Comparison of ENCODE assay signal across 8 mouse cellular contexts in genomic region chr11:115765103-115765606, GRCm38 (mm10). TPM values are rescaled to one million over a fixed set of nuclear protein-coding genes. Genes with fewer than 3 reads are reported as not detected.
DNase-seq lines count a peak whose midpoint lies in the region; ATAC-seq and TF ChIP-seq lines count a peak whose summit lies in the region.

TSS of gene Tmem94 (plus strand) at chr11:115765433.

- H3K4me3 ChIP-seq in C2C12 (ENCODE audit: insufficient read depth, poor library complexity, severe bottlenecking) (peak within 1 kb of the TSS; percentile 74), myocyte (peak within 1 kb of the TSS; percentile 58)
- H3K4me3 ChIP-seq in erythroblast, embryonic 14.5 days (replicated peaks), result peak within 1 kb of the TSS; percentile 73
- H3K4me3 ChIP-seq in heart, embryonic 11.5 days (ENCODE audit: low read depth, low read length), result peak within 1 kb of the TSS; percentile 70
- H3K4me3 ChIP-seq in kidney, embryonic 16.5 days (ENCODE audit: low read length), result peak within 1 kb of the TSS; percentile 92
- peak within 1 kb of the TSS; percentile 82 for H3K4me3 ChIP-seq in liver, adult 2 months (ENCODE audit: insufficient read depth, low read depth, low read length)

- peak; percentile 94 for ATAC-seq in heart, embryonic 11.5 days (replicated peaks; ENCODE audit: insufficient number of reproducible peaks, low FRiP score, low TSS enrichment)
- peak; percentile 96 for ATAC-seq in kidney, embryonic 16.5 days (ENCODE audit: low FRiP score, low TSS enrichment)

- under 1% methylated on average over 32 of the region's 32 CpGs for WGBS in heart, embryonic 11.5 days (ENCODE audit: insufficient replicate concordance)
- under 1% methylated on average over 32 of the region's 32 CpGs for WGBS in kidney, embryonic 16.5 days
- 1% methylated on average over 32 of the region's 32 CpGs for WGBS in liver, adult 2 months

- peaks cover 54% of the 10 kb centered on the region for H3K4me1 ChIP-seq in erythroblast, embryonic 14.5 days (ENCODE audit: control insufficient read depth)
- peaks cover 23% of the 10 kb centered on the region for H3K4me1 ChIP-seq in heart, embryonic 11.5 days (ENCODE audit: control insufficient read depth, insufficient read depth, low read length)
- peaks cover 28% of the 10 kb centered on the region for H3K4me1 ChIP-seq in kidney, embryonic 16.5 days (ENCODE audit: insufficient read depth, low read length)
- peaks cover 5% of the 10 kb centered on the region for H3K4me1 ChIP-seq in liver, adult 2 months (ENCODE audit: control insufficient read depth, insufficient read depth, low read length)

- H3K27ac ChIP-seq in heart, embryonic 11.5 days (ENCODE audit: low read depth, low read length), result peak within 1 kb of the TSS; percentile 93
- H3K27ac ChIP-seq in kidney, embryonic 16.5 days (ENCODE audit: low read length), result peak within 1 kb of the TSS; percentile 91
- H3K27ac ChIP-seq in liver, adult 2 months (replicated peaks; ENCODE audit: insufficient read depth, low read depth, low read length), result peak within 1 kb of the TSS; percentile 72

- peak; percentile 99 for DNase-seq in brain, embryonic 14.5 days (ENCODE audit: low read depth)
- DNase-seq in liver, adult 2 months (ENCODE audit: extremely low read depth, low read depth, low spot score), result peak; percentile 90
- peak; percentile 99 for DNase-seq in splenic B cell, adult 2 months (ENCODE audit: low read depth, low spot score)

- H3K79me3 ChIP-seq in C2C12 (ENCODE audit: low read depth), result no peaks in the 10 kb centered on the region

- TF ChIP-seq POLR2A in brain, embryonic 14.5 days (IDR thresholded peaks at IDR 0.05; ENCODE audit: borderline replicate concordance, extremely low read depth, insufficient read depth, insufficient read length, poor library complexity, severe bottlenecking), result peak; percentile 82; the same call in 1 of the 2 replicates
- 0 out of 2 replicates have a peak, but pooled peaks have one; percentile 32 for TF ChIP-seq POLR2A in liver, adult 2 months (IDR thresholded peaks at IDR 0.05; ENCODE audit: extremely low read depth, insufficient read depth, low read length)
- TF ChIP-seq POLR2A in myocyte (IDR thresholded peaks at IDR 0.05; ENCODE audit: insufficient read length, low read depth), result peak; percentile 69

- peak within 1 kb of the TSS; percentile 93 for H3K9ac ChIP-seq in heart, embryonic 11.5 days (ENCODE audit: low read depth, low read length)
- peak within 1 kb of the TSS; percentile 93 for H3K9ac ChIP-seq in kidney, embryonic 16.5 days (replicated peaks; ENCODE audit: low read length)
- peak within 1 kb of the TSS; percentile 89 for H3K9ac ChIP-seq in liver, adult 2 months (ENCODE audit: low read depth, low read length)

- no peaks in the 10 kb centered on the region for H3K9me3 ChIP-seq in erythroblast, embryonic 14.5 days (ENCODE audit: control insufficient read depth, low read length)
- H3K9me3 ChIP-seq in heart, embryonic 11.5 days (replicated peaks; ENCODE audit: control insufficient read depth, low read length), result no peaks in the 10 kb centered on the region
- H3K9me3 ChIP-seq in kidney, embryonic 16.5 days (ENCODE audit: low read length), result no peaks in the 10 kb centered on the region

- H3K36me3 ChIP-seq in C2C12 (ENCODE audit: control insufficient read depth, insufficient read depth) (no peaks in the 10 kb centered on the region), myocyte (ENCODE audit: control insufficient read depth, insufficient read depth) (no peaks in the 10 kb centered on the region)
- peaks cover 21% of the 10 kb centered on the region for H3K36me3 ChIP-seq in erythroblast, embryonic 14.5 days (ENCODE audit: control insufficient read depth)
- H3K36me3 ChIP-seq in heart, embryonic 11.5 days (ENCODE audit: control insufficient read depth, insufficient read depth, low read length), result no peaks in the 10 kb centered on the region
- no peaks in the 10 kb centered on the region for H3K36me3 ChIP-seq in kidney, embryonic 16.5 days (ENCODE audit: insufficient read depth, low read length)
- no peaks in the 10 kb centered on the region for H3K36me3 ChIP-seq in liver, adult 2 months (ENCODE audit: control insufficient read depth, insufficient read depth, low read length)
- H3K36me3 ChIP-seq in splenic B cell, adult 2 months (ENCODE audit: control insufficient read depth, insufficient read depth, low read length, poor library complexity, severe bottlenecking), result no peaks in the 10 kb centered on the region

- H3K79me2 ChIP-seq in C2C12 (ENCODE audit: control insufficient read depth, insufficient read depth) (peaks cover 26% of the 10 kb centered on the region), myocyte (ENCODE audit: control insufficient read depth, insufficient read depth) (no peaks in the 10 kb centered on the region)
- peaks cover 7% of the 10 kb centered on the region; the same call in 1 of the 2 replicates for H3K79me2 ChIP-seq in liver, adult 2 months (ENCODE audit: control insufficient read depth, insufficient read depth, low read length)

- H3ac ChIP-seq in C2C12 (ENCODE audit: control insufficient read depth, insufficient read length, low read depth), result peak within 1 kb of the TSS; percentile 35
- H3ac ChIP-seq in myocyte (ENCODE audit: control insufficient read depth, insufficient read length), result peak within 1 kb of the TSS; percentile 46

- no peak for TF ChIP-seq CTCF in C2C12 (IDR thresholded peaks at IDR 0.05; ENCODE audit: control insufficient read depth, insufficient read depth, insufficient read length)
- TF ChIP-seq CTCF in brain, embryonic 14.5 days (IDR thresholded peaks at IDR 0.05; ENCODE audit: borderline replicate concordance, extremely low read depth, insufficient read depth, insufficient read length), result peak; percentile 22; the same call in 1 of the 2 replicates
- no peak for TF ChIP-seq CTCF in liver, adult 2 months (IDR thresholded peaks at IDR 0.05; ENCODE audit: low read depth, low read length)

- no peaks in the 10 kb centered on the region for H3K27me3 ChIP-seq in C2C12 (ENCODE audit: control insufficient read depth, insufficient read depth, insufficient read length)
- H3K27me3 ChIP-seq in erythroblast, embryonic 14.5 days (ENCODE audit: control insufficient read depth), result no peaks in the 10 kb centered on the region
- H3K27me3 ChIP-seq in heart, embryonic 11.5 days (ENCODE audit: control insufficient read depth, insufficient read depth, low read length), result no peaks in the 10 kb centered on the region
- H3K27me3 ChIP-seq in kidney, embryonic 16.5 days (ENCODE audit: insufficient read depth, low read length), result no peaks in the 10 kb centered on the region
- H3K27me3 ChIP-seq in liver, adult 2 months (ENCODE audit: control insufficient read depth, insufficient read depth, low read length), result no peaks in the 10 kb centered on the region
- no peaks in the 10 kb centered on the region for H3K27me3 ChIP-seq in myocyte (ENCODE audit: control insufficient read depth, insufficient read depth, insufficient read length)
- H3K27me3 ChIP-seq in splenic B cell, adult 2 months (ENCODE audit: control insufficient read depth, insufficient read depth, low read length, poor library complexity, severe bottlenecking), result no peaks in the 10 kb centered on the region

- H3K4me2 ChIP-seq in heart, embryonic 11.5 days, result peak within 1 kb of the TSS; percentile 76
- peak within 1 kb of the TSS; percentile 72 for H3K4me2 ChIP-seq in kidney, embryonic 16.5 days (replicated peaks; ENCODE audit: low read depth, low read length)
- H3K4me2 ChIP-seq in myocyte (ENCODE audit: low read depth), result peak within 1 kb of the TSS; percentile 98

TF ChIP-seq in C2C12, 6 proteins besides CTCF, POLR2A, EP300 and RAD21:
- no peak for TF ChIP-seq MYOD1 (IDR thresholded peaks at IDR 0.05; ENCODE audit: control insufficient read depth, insufficient read length, low read depth)
- TF ChIP-seq MAX (IDR thresholded peaks at IDR 0.05), result peak; percentile 27
- no peak for TF ChIP-seq USF1 (IDR thresholded peaks at IDR 0.05; ENCODE audit: low read depth)
- TF ChIP-seq FOSL1 (IDR thresholded peaks at IDR 0.05; ENCODE audit: insufficient read depth, low read length, poor library complexity, severe bottlenecking), result no peak
- TF ChIP-seq CEBPB (IDR thresholded peaks at IDR 0.05; ENCODE audit: low read depth), result no peak

TF ChIP-seq in myocyte, 11 proteins besides CTCF, POLR2A, EP300 and RAD21:
- TF ChIP-seq TCF12 (IDR thresholded peaks at IDR 0.05; ENCODE audit: insufficient read depth, poor library complexity, severe bottlenecking) (no peak), TCF3 (IDR thresholded peaks at IDR 0.05; ENCODE audit: insufficient read length, low read depth) (no peak), MAX (IDR thresholded peaks at IDR 0.05; ENCODE audit: low read depth) (no peak), SRF (IDR thresholded peaks at IDR 0.05; ENCODE audit: control insufficient read depth, insufficient read length, low read depth) (no peak), REST (IDR thresholded peaks at IDR 0.05; ENCODE audit: insufficient read depth, insufficient read length) (no peak)

RNA-seq across cellular contexts. Expression of gene Tmem94, which starts in this region (rescaled TPM):
- 14.3 TPM for polyA plus RNA-seq in C2C12 (2012; fragmentation: generic; extraction: Trizol)
- polyA plus RNA-seq in brain, embryonic 14.5 days (2012; rRNA removed), result 56.0 and 61.9 TPM in 2 replicates
- polyA plus RNA-seq in erythroblast, embryonic 14.5 days (2012), result 6.1 and 6.3 TPM in 2 replicates
- 22.9 and 25.1 TPM in 2 replicates for polyA plus RNA-seq in heart, embryonic 11.5 days (2014; fragmentation: Nextera tagmentation; extraction: Ambion mirVana)
- 33.4 and 34.5 TPM in 2 replicates for polyA plus RNA-seq in kidney, embryonic 16.5 days (2015; fragmentation: Nextera tagmentation; extraction: Ambion mirVana)
- total RNA-seq in liver, adult 2 months (2014; rRNA removed), result 11.0 and 15.0 TPM in 2 replicates
- polyA plus RNA-seq in liver, adult 2 months (2012; rRNA removed), result 41.1 and 41.9 TPM in 2 replicates
- 19.6 TPM for polyA plus RNA-seq in myocyte (2012; fragmentation: generic; extraction: Trizol)

Comparison
In these comparisons a context has a peak if more than half of its experiments do, and no peak if none do; other contexts are left out.
1. Peak in every context shown above with its lines: DNase-seq, ATAC-seq, H3K4me3 ChIP-seq and H3K27ac ChIP-seq.
2. POLR2A ChIP-seq: peak in every context shown above with its lines; median percentile 82 in brain, embryonic 14.5 days; 69 in myocyte; 32 in liver, adult 2 months.